Mouse (Mus musculus): ENCODE data around the gene Fam171a2. TPM values are rescaled to one million over a fixed set of nuclear protein-coding genes. Genes with fewer than 3 reads are reported as not detected.
"Not testable (repeated sequence)": the region's sequence is repeated elsewhere in the genome, so short reads cannot be mapped to it uniquely, and the experiment has no call there.

The Fam171a2 gene
- polyA plus RNA-seq, 2 experiments: 0.17 to 1.6 TPM

- DNase-seq (ENCODE audit: low read depth in 3 of 3, low spot score in 3 of 3) (no peak), ATAC-seq (ENCODE audit: insufficient read depth) (no peak)
- TF ChIP-seq EP300 (IDR thresholded peaks at IDR 0.05; ENCODE audit: low read depth) (no peak), CTCF (IDR thresholded peaks at IDR 0.05; ENCODE audit: low read depth) (no peak)
- H3K9ac ChIP-seq (replicated peaks): no peak overlapping the region; the same call in 1 of the 2 replicates
- no peak overlapping the region for H3K4me2 ChIP-seq (ENCODE audit: low read depth)
- no peaks in the 10 kb centered on the region for H3K36me3 ChIP-seq (replicated peaks; ENCODE audit: control insufficient read depth, insufficient read depth, low read depth)
- peak overlapping the region; percentile 12; the same call in 1 of the 2 replicates for H3K27ac ChIP-seq
- WGBS (ENCODE audit: insufficient replicate concordance): 71% methylated on average over 3 of the region's 3 CpGs
- peaks cover 20 to 23% of the 10 kb centered on the region in 2 experiments for H3K4me1 ChIP-seq (replicated peaks; ENCODE audit: control insufficient read depth in 2 of 2, insufficient read depth in 2 of 2, low read length in 1 of 2)
- no peak overlapping the region for H3K4me3 ChIP-seq (ENCODE audit: insufficient read depth in 1 of 2, low read depth in 2 of 2, low read length in 2 of 2)
- H3K27me3 ChIP-seq (ENCODE audit: control insufficient read depth, insufficient read depth, low read length): no peaks in the 10 kb centered on the region
- no peaks in the 10 kb centered on the region for H3K9me3 ChIP-seq (ENCODE audit: control insufficient read depth, low read length)
These were observed 36.4 kb downstream of the Fam171a2 start for GRCm38 (mm10) chr11:102411061-102411460.

- H3K9ac ChIP-seq (replicated peaks); H3K4me3 ChIP-seq (ENCODE audit: insufficient read depth in 1 of 2, low read depth in 2 of 2, low read length in 2 of 2); H3K36me3 ChIP-seq (replicated peaks; ENCODE audit: control insufficient read depth, insufficient read depth, low read depth); H3K27ac ChIP-seq; ATAC-seq (ENCODE audit: insufficient read depth); H3K9me3 ChIP-seq (ENCODE audit: control insufficient read depth, low read length); H3K27me3 ChIP-seq (ENCODE audit: control insufficient read depth, insufficient read depth, low read length); DNase-seq (ENCODE audit: low read depth in 3 of 3, low spot score in 3 of 3); H3K4me2 ChIP-seq (ENCODE audit: low read depth): not testable (repeated sequence)
- WGBS (ENCODE audit: insufficient replicate concordance): 86% methylated on average over 3 of the region's 3 CpGs
- peaks cover 26 to 30% of the 10 kb centered on the region in 2 experiments for H3K4me1 ChIP-seq (replicated peaks; ENCODE audit: control insufficient read depth in 2 of 2, insufficient read depth in 2 of 2, low read length in 1 of 2)
These were observed 37.1 kb downstream of the Fam171a2 start for GRCm38 (mm10) chr11:102410345-102410744.

DNA sequence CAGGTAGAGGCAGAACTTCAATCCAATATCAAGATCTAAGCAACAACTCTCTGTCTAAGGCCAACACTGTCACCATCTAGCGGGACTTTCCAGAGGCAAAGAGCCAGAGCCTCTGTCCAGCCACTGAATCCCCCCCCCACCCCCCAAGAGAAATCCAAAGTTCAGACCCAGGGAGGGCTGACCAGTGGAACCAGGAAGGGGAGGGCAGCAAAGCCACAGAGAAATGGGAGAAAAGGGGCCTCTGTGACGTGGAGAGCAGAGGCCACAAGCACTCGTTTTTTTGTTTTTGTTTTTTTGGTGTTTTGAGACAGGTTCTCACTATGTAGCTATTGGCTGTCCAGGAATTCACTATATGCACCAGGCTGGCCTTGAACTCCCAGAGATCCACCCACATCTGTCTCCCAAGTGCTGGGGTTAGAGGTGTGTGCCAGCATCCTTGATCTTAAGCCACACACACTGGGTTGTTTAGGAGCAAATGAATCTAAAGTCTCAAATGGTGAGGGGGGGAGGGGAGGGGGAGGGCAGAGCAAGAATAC is 37.6 kb downstream of the Fam171a2 start:
- H3K4me3 ChIP-seq (ENCODE audit: insufficient read depth in 1 of 2, low read depth in 2 of 2, low read length in 2 of 2): no peak overlapping the region; a peak in 1 of 4 replicates
- H3K4me1 ChIP-seq (replicated peaks; ENCODE audit: control insufficient read depth in 2 of 2, insufficient read depth in 2 of 2, low read length in 1 of 2): peaks cover 26 to 33% of the 10 kb centered on the region in 2 experiments
- peak overlapping the region; percentile 97 for H3K27ac ChIP-seq
- no peak for DNase-seq (ENCODE audit: low read depth in 3 of 3, low spot score in 3 of 3)
- H3K27me3 ChIP-seq (ENCODE audit: control insufficient read depth, insufficient read depth, low read length): no peaks in the 10 kb centered on the region
- peak overlapping the region; percentile 99 for H3K4me2 ChIP-seq (ENCODE audit: low read depth)
- H3K9me3 ChIP-seq (ENCODE audit: control insufficient read depth, low read length): no peaks in the 10 kb centered on the region
- peak overlapping the region; percentile 99 for H3K9ac ChIP-seq (replicated peaks)
- H3K36me3 ChIP-seq (replicated peaks; ENCODE audit: control insufficient read depth, insufficient read depth, low read depth): peaks cover 9% of the 10 kb centered on the region
- TF ChIP-seq CTCF (IDR thresholded peaks at IDR 0.05; ENCODE audit: low read depth): no peak
- no peak for TF ChIP-seq EP300 (IDR thresholded peaks at IDR 0.05; ENCODE audit: low read depth)
- ATAC-seq (ENCODE audit: insufficient read depth): no peak
- WGBS (ENCODE audit: insufficient replicate concordance): 82% methylated on average over 3 of the region's 3 CpGs

DNA sequence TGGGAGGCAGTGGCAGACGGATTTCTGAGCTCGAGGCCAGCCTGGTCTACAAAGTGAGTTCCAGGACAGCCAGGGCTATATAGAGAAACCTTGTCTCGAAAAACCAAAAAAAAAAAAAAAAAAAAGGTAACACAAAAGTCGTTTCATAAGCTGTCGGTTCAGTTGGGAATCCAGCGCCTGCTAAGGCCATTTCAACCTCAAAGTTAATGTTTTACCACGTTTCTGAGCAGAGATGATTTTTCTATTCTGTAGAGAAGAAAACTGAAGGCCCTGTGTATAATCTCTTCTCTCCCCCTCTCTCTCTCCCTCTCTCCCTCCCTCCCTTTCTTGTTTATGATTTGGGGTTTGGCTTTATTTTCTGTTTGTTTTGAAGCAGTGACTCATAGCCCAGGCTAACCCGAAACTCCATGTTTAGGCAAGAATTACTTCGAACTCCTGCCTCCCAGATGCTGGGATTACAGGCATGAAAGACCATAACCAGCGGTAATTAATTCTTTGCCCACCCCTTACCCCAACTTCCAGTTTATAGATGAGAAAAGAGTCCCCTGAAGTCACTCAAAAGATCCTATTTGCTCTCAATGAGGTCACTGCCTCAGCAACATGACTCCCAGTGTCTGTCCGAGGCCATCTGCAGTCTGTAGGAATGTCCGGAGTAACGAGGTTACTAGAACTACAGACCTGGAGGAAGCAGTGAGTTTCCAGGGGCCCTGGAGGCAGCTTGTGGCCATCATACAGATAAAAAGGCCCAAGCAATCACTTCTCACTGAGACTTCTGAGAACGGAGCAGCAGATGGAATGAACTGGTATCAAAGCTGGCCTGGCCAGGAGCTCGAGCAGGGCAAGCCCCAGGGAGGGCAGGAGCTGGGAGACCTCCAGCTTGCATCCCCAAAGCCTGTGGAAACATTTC is 38.3 kb downstream of the Fam171a2 start:
- H3K4me2 ChIP-seq (ENCODE audit: low read depth): peak overlapping the region; percentile 99
- WGBS (ENCODE audit: insufficient replicate concordance): 37% methylated on average over 15 of the region's 15 CpGs
- peaks cover 16% of the 10 kb centered on the region for H3K36me3 ChIP-seq (replicated peaks; ENCODE audit: control insufficient read depth, insufficient read depth, low read depth)
- no peaks in the 10 kb centered on the region for H3K27me3 ChIP-seq (ENCODE audit: control insufficient read depth, insufficient read depth, low read length)
- peaks cover 26 to 33% of the 10 kb centered on the region in 2 experiments for H3K4me1 ChIP-seq (replicated peaks; ENCODE audit: control insufficient read depth in 2 of 2, insufficient read depth in 2 of 2, low read length in 1 of 2)
- peak overlapping the region; percentile 97 for H3K27ac ChIP-seq
- ATAC-seq (ENCODE audit: insufficient read depth): no peak
- H3K9ac ChIP-seq (replicated peaks): peak overlapping the region; percentile 99
- no peak for DNase-seq (ENCODE audit: low read depth in 3 of 3, low spot score in 3 of 3)
- TF ChIP-seq CTCF (IDR thresholded peaks at IDR 0.05; ENCODE audit: low read depth): no peak
- TF ChIP-seq EP300 (IDR thresholded peaks at IDR 0.05; ENCODE audit: low read depth): no peak
- no peaks in the 10 kb centered on the region for H3K9me3 ChIP-seq (ENCODE audit: control insufficient read depth, low read length)
- H3K4me3 ChIP-seq (ENCODE audit: insufficient read depth in 1 of 2, low read depth in 2 of 2, low read length in 2 of 2): peak overlapping the region; percentile 52 to 68

GRCm38 (mm10) chr11:102408344-102408876 is 39.1 kb downstream of the Fam171a2 start:
- Histone ChIP-seq H3K9ac (replicated peaks) (peak overlapping the region; percentile 99), H3K4me3 (ENCODE audit: insufficient read depth in 1 of 2, low read depth in 2 of 2, low read length in 2 of 2) (peak overlapping the region; percentile 68 to 78), H3K27ac (peak overlapping the region; percentile 97), H3K27me3 (ENCODE audit: control insufficient read depth, insufficient read depth, low read length) (no peaks in the 10 kb centered on the region), H3K4me1 (replicated peaks; ENCODE audit: control insufficient read depth in 2 of 2, insufficient read depth in 2 of 2, low read length in 1 of 2) (peaks cover 26 to 33% of the 10 kb centered on the region in 2 experiments), H3K4me2 (ENCODE audit: low read depth) (peak overlapping the region; percentile 99), H3K9me3 (ENCODE audit: control insufficient read depth, low read length) (no peaks in the 10 kb centered on the region), H3K36me3 (replicated peaks; ENCODE audit: control insufficient read depth, insufficient read depth, low read depth) (peaks cover 24% of the 10 kb centered on the region)
- under 1% methylated on average over 32 of the region's 32 CpGs for WGBS (ENCODE audit: insufficient replicate concordance)
- ATAC-seq (ENCODE audit: insufficient read depth): peak; percentile 83
- DNase-seq (ENCODE audit: low read depth in 3 of 3, low spot score in 3 of 3): peak; percentile 99 to 100 (median 100)
- TF ChIP-seq CTCF (IDR thresholded peaks at IDR 0.05; ENCODE audit: low read depth): peak; percentile 3; the same call in 1 of the 2 replicates
- peak; percentile 71 for TF ChIP-seq EP300 (IDR thresholded peaks at IDR 0.05; ENCODE audit: low read depth)

Data from liver, embryonic 14.5 days (tissue).